Mouse (Mus musculus): ENCODE results near the gene Plekha3. TPM values are rescaled to one million over a fixed set of nuclear protein-coding genes. Genes with fewer than 3 reads are reported as not detected.

The Plekha3 gene
- 3.9 and 9.2 TPM in 2 replicates for polyA plus RNA-seq (2012; rRNA removed)

- WGBS: 4% methylated on average over 49 of the region's 52 CpGs
- peak within 1 kb of the TSS; percentile 48 for H3K27ac ChIP-seq (ENCODE audit: insufficient read depth, low read depth, low read length)
- H3K36me3 ChIP-seq (ENCODE audit: control insufficient read depth, insufficient read depth, low read length): peaks cover under 1% of the 10 kb centered on the region; the same call in 1 of the 2 replicates
- H3K4me1 ChIP-seq (ENCODE audit: control insufficient read depth, insufficient read depth, insufficient read length, low read length): peaks cover 14% of the 10 kb centered on the region; the same call in 1 of the 2 replicates
- peak within 1 kb of the TSS; percentile 76 for H3K4me3 ChIP-seq (ENCODE audit: low read depth, low read length)
- H3K27me3 ChIP-seq (ENCODE audit: control insufficient read depth, insufficient read depth, low read length): no peaks in the 10 kb centered on the region
- TF ChIP-seq CTCF (IDR thresholded peaks at IDR 0.05; ENCODE audit: extremely low read depth, insufficient read length, insufficient replicate concordance, low read depth, low read length) (0 out of 2 replicates have a peak, but pooled peaks have one; percentile 13), POLR2A (IDR thresholded peaks at IDR 0.05; ENCODE audit: low read depth, low read length) (peak; percentile 69)
Observed at GRCm38 (mm10) chr2:76674725-76675427, at the start of gene Plekha3. TSS of gene Plekha3 (plus strand) at chr2:76675281.

- no peak overlapping the region for H3K27ac ChIP-seq (ENCODE audit: insufficient read depth, low read depth, low read length)
- no peak overlapping the region for H3K4me3 ChIP-seq (ENCODE audit: low read depth, low read length)
- no peaks in the 10 kb centered on the region for H3K27me3 ChIP-seq (ENCODE audit: control insufficient read depth, insufficient read depth, low read length)
- peaks cover 36% of the 10 kb centered on the region for H3K36me3 ChIP-seq (ENCODE audit: control insufficient read depth, insufficient read depth, low read length)
- TF ChIP-seq CTCF (IDR thresholded peaks at IDR 0.05; ENCODE audit: extremely low read depth, insufficient read length, insufficient replicate concordance, low read depth, low read length) (no peak), POLR2A (IDR thresholded peaks at IDR 0.05; ENCODE audit: low read depth, low read length) (no peak)
- peaks cover 9% of the 10 kb centered on the region for H3K4me1 ChIP-seq (ENCODE audit: control insufficient read depth, insufficient read depth, insufficient read length, low read length)
- WGBS: 94% methylated on average over 12 of the region's 12 CpGs
Observed at GRCm38 (mm10) chr2:76630293-76630692, 44.8 kb upstream of the Plekha3 start.

- H3K27me3 ChIP-seq (ENCODE audit: control insufficient read depth, insufficient read depth, low read length): no peaks in the 10 kb centered on the region
- H3K27ac ChIP-seq (ENCODE audit: insufficient read depth, low read depth, low read length): peak overlapping the region; percentile 83
- H3K4me1 ChIP-seq (ENCODE audit: control insufficient read depth, insufficient read depth, insufficient read length, low read length): peaks cover 9% of the 10 kb centered on the region
- no peak overlapping the region for H3K4me3 ChIP-seq (ENCODE audit: low read depth, low read length)
- WGBS: 49% methylated on average over 4 of the region's 4 CpGs
- peaks cover 45% of the 10 kb centered on the region for H3K36me3 ChIP-seq (ENCODE audit: control insufficient read depth, insufficient read depth, low read length)
- TF ChIP-seq POLR2A (IDR thresholded peaks at IDR 0.05; ENCODE audit: low read depth, low read length): no peak
- no peak for TF ChIP-seq CTCF (IDR thresholded peaks at IDR 0.05; ENCODE audit: extremely low read depth, insufficient read length, insufficient replicate concordance, low read depth, low read length)
Observed at GRCm38 (mm10) chr2:76631600-76631999, 43.5 kb upstream of the Plekha3 start.

GRCm38 (mm10) chr2:76639637-76640036 lies 35.4 kb upstream of the Plekha3 start:
- H3K36me3 ChIP-seq (ENCODE audit: control insufficient read depth, insufficient read depth, low read length): peaks cover 49% of the 10 kb centered on the region
- no peaks in the 10 kb centered on the region for H3K27me3 ChIP-seq (ENCODE audit: control insufficient read depth, insufficient read depth, low read length)
- no peaks in the 10 kb centered on the region for H3K4me1 ChIP-seq (ENCODE audit: control insufficient read depth, insufficient read depth, insufficient read length, low read length)
- 97% methylated on average over 2 of the region's 2 CpGs for WGBS
- no peak overlapping the region for H3K4me3 ChIP-seq (ENCODE audit: low read depth, low read length)
- no peak overlapping the region for H3K27ac ChIP-seq (ENCODE audit: insufficient read depth, low read depth, low read length)
- TF ChIP-seq CTCF (IDR thresholded peaks at IDR 0.05; ENCODE audit: extremely low read depth, insufficient read length, insufficient replicate concordance, low read depth, low read length): no peak
- TF ChIP-seq POLR2A (IDR thresholded peaks at IDR 0.05; ENCODE audit: low read depth, low read length): no peak

GRCm38 (mm10) chr2:76643801-76644200 lies 31.3 kb upstream of the Plekha3 start:
- H3K4me3 ChIP-seq (ENCODE audit: low read depth, low read length): no peak overlapping the region
- H3K36me3 ChIP-seq (ENCODE audit: control insufficient read depth, insufficient read depth, low read length): peaks cover 27% of the 10 kb centered on the region
- H3K27ac ChIP-seq (ENCODE audit: insufficient read depth, low read depth, low read length): no peak overlapping the region
- no peaks in the 10 kb centered on the region for H3K27me3 ChIP-seq (ENCODE audit: control insufficient read depth, insufficient read depth, low read length)
- TF ChIP-seq CTCF (IDR thresholded peaks at IDR 0.05; ENCODE audit: extremely low read depth, insufficient read length, insufficient replicate concordance, low read depth, low read length) (no peak), POLR2A (IDR thresholded peaks at IDR 0.05; ENCODE audit: low read depth, low read length) (no peak)
- no peaks in the 10 kb centered on the region for H3K4me1 ChIP-seq (ENCODE audit: control insufficient read depth, insufficient read depth, insufficient read length, low read length)

- no peaks in the 10 kb centered on the region for H3K27me3 ChIP-seq (ENCODE audit: control insufficient read depth, insufficient read depth, low read length)
- H3K4me1 ChIP-seq (ENCODE audit: control insufficient read depth, insufficient read depth, insufficient read length, low read length): no peaks in the 10 kb centered on the region
- peak overlapping the region; percentile 35; the same call in 1 of the 2 replicates for H3K27ac ChIP-seq (ENCODE audit: insufficient read depth, low read depth, low read length)
- H3K36me3 ChIP-seq (ENCODE audit: control insufficient read depth, insufficient read depth, low read length): peaks cover 6% of the 10 kb centered on the region
- H3K4me3 ChIP-seq (ENCODE audit: low read depth, low read length): peak overlapping the region; percentile 92
- under 1% methylated on average over 32 of the region's 32 CpGs for WGBS
- TF ChIP-seq CTCF (IDR thresholded peaks at IDR 0.05; ENCODE audit: extremely low read depth, insufficient read length, insufficient replicate concordance, low read depth, low read length) (no peak), POLR2A (IDR thresholded peaks at IDR 0.05; ENCODE audit: low read depth, low read length) (no peak)
Observed at GRCm38 (mm10) chr2:76647441-76647869, 27.6 kb upstream of the Plekha3 start.

GRCm38 (mm10) chr2:76647883-76648570 lies 27.1 kb upstream of the Plekha3 start, which contains the start of the genes Prkra and Pjvk:
TSS of gene Prkra (minus strand) at chr2:76648015.
TSS of gene Pjvk (plus strand) at chr2:76648476.
- peak within 1 kb of the TSS; percentile 92 for H3K4me3 ChIP-seq (ENCODE audit: low read depth, low read length)
- no peaks in the 10 kb centered on the region for H3K4me1 ChIP-seq (ENCODE audit: control insufficient read depth, insufficient read depth, insufficient read length, low read length)
- H3K36me3 ChIP-seq (ENCODE audit: control insufficient read depth, insufficient read depth, low read length): 0 out of 2 replicates have a peak, but pooled peaks cover 2% of the 10 kb centered on the region
- WGBS: under 1% methylated on average over 40 of the region's 42 CpGs
- H3K27me3 ChIP-seq (ENCODE audit: control insufficient read depth, insufficient read depth, low read length): no peaks in the 10 kb centered on the region
- H3K27ac ChIP-seq (ENCODE audit: insufficient read depth, low read depth, low read length): peak within 1 kb of the TSS; percentile 68
- TF ChIP-seq CTCF (IDR thresholded peaks at IDR 0.05; ENCODE audit: extremely low read depth, insufficient read length, insufficient replicate concordance, low read depth, low read length): no peak
- peak; percentile 63 for TF ChIP-seq POLR2A (IDR thresholded peaks at IDR 0.05; ENCODE audit: low read depth, low read length)

Data from small intestine, adult 2 months (tissue).